Mouse (Mus musculus) cerebellum, adult 2 months (tissue): ENCODE data around the gene Tat.

ENCODE experiments used
- CTCF ChIP-seq: fragments of 200-500 bp; IDR thresholded peaks from 2 replicates; pipeline ENCODE4 v1.5.1; 2011; ENCODE audit warnings: low read depth, mild to moderate bottlenecking, control low read depth, low read length, moderate library complexity, borderline replicate concordance; ENCODE audit not compliant: insufficient read depth
- POLR2A ChIP-seq: fragments of 200-500 bp; IDR thresholded peaks from 2 replicates; pipeline ENCODE4 v1.6.1; 2011; ENCODE audit warnings: low read length, control low read depth, borderline replicate concordance; ENCODE audit not compliant: insufficient read depth

- TF ChIP-seq CTCF (no peak), POLR2A (no peak)
These were observed 10.9 kb upstream of the Tat start for GRCm38 (mm10) chr8:109979339-109979738.
